Mouse (Mus musculus): ENCODE measurements around the gene Slc35d3. TPM values are rescaled to one million over a fixed set of nuclear protein-coding genes. Genes with fewer than 3 reads are reported as not detected.
A peak's percentile ranks its signal among the peaks of the same experiment; 100 is the strongest.

Gene Slc35d3
- polyA plus RNA-seq, 1 experiment from 2014 or later: 0.95 TPM

DNA sequence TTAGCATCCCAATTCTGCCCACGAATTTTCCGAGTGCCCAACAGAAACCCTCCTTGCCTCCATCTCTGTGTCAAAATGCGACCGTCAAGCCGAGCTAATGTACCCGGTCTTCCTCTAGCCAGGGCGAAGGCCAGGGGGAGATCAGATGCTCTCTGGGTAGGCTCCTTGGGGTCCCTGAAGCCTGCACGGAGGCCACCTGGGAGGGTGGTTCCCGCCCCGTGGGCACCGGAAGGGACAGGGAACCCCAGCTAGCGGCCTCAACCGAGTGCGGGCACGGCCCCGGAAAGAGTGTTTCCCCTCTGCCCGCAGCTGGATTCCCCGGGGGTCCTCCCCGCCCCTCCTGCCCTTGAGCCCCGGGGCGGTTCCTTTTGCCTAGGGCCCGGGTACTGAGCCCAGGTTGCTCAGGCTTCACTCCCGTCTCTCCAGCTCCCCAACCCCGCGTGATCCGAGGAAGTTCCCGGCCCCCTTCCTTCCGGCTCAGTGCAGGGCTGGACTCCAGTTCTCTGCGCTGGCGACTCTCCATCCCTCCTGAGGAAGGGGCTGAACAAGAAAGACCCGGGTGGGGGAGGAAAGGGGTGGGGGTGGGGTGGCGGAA lies 1.4 kb downstream of the Slc35d3 start:
- peak overlapping the region; percentile 99 for H3K4me2 ChIP-seq (ENCODE audit: low read depth, low read length)
- peak overlapping the region; percentile 58 for H3K4me3 ChIP-seq (ENCODE audit: low read length)
- H3K27ac ChIP-seq (ENCODE audit: low read length): no peak overlapping the region
- no peaks in the 10 kb centered on the region for H3K36me3 ChIP-seq (ENCODE audit: control insufficient read depth, insufficient read depth, low read length)
- peak overlapping the region; percentile 54 for H3K9ac ChIP-seq (ENCODE audit: low read length)
- peaks cover 50% of the 10 kb centered on the region for H3K27me3 ChIP-seq (ENCODE audit: control insufficient read depth, insufficient read depth, low read depth, low read length)
- ATAC-seq (ENCODE audit: low read depth): peak; percentile 63
- peaks cover 21% of the 10 kb centered on the region for H3K4me1 ChIP-seq (replicated peaks; ENCODE audit: control insufficient read depth, insufficient read depth, low read length)
- WGBS: under 1% methylated on average over 32 of the region's 32 CpGs
- no peaks in the 10 kb centered on the region for H3K9me3 ChIP-seq (ENCODE audit: control insufficient read depth, low read length)

DNA sequence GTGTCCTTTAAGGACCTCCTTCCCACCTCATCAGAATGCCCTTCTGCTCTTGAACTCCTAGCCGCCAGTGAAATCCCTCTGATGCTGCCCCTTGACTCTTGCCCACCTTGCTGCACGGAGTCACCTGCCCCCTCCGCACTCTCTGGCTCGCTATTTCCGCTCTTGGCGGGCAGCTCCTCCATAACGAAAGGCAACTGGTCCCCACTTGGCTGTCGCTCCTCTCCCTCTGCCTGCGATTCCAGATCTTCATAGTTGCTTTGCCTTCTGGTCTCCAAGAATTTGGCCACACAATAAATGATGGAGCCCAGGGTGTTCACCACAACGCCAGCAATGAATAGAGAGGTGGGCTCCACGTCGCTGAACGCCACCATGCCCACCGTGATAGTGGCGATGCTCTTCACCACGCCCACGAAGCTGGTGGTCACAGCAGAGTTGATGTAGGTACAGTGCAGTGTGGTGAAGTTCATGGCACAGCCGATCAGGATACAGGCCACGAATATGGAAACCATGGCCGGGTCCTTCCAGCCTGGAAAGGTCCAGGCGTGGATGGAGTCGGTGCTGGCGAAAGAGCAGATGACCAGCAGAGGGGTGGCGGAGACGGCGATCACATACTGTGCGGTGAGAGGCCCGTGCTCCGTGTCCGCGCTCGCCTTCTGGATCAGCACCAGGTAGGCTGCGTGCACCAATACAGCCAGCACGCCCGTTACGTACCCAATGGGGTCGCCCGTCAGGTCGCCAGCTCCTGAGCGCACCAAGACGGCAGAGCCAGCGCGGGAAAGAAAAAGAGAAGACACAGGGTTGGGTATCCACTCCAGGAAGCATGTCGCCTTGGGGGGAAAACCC lies 2.1 kb downstream of the Slc35d3 start:
- Histone ChIP-seq H3K27ac (ENCODE audit: low read length) (no peak overlapping the region), H3K36me3 (ENCODE audit: control insufficient read depth, insufficient read depth, low read length) (no peaks in the 10 kb centered on the region), H3K27me3 (ENCODE audit: control insufficient read depth, insufficient read depth, low read depth, low read length) (peaks cover 50% of the 10 kb centered on the region), H3K4me1 (replicated peaks; ENCODE audit: control insufficient read depth, insufficient read depth, low read length) (peaks cover 21% of the 10 kb centered on the region), H3K9ac (ENCODE audit: low read length) (no peak overlapping the region), H3K4me2 (ENCODE audit: low read depth, low read length) (peak overlapping the region; percentile 99), H3K9me3 (ENCODE audit: control insufficient read depth, low read length) (no peaks in the 10 kb centered on the region), H3K4me3 (ENCODE audit: low read length) (peak overlapping the region; percentile 58)
- ATAC-seq (ENCODE audit: low read depth): 0 out of 2 replicates have a peak, but pooled peaks have one; percentile 10
- 4% methylated on average over 44 of the region's 44 CpGs for WGBS

GRCm38 (mm10) chr10:19839836-19840235 lies 11.4 kb downstream of the Slc35d3 start:
- ATAC-seq (ENCODE audit: low read depth): no peak
- 87% methylated on average over 5 of the region's 5 CpGs for WGBS
- Histone ChIP-seq H3K4me3 (ENCODE audit: low read length) (no peak overlapping the region), H3K4me1 (replicated peaks; ENCODE audit: control insufficient read depth, insufficient read depth, low read length) (no peaks in the 10 kb centered on the region), H3K27ac (ENCODE audit: low read length) (no peak overlapping the region), H3K36me3 (ENCODE audit: control insufficient read depth, insufficient read depth, low read length) (no peaks in the 10 kb centered on the region), H3K4me2 (ENCODE audit: low read depth, low read length) (no peak overlapping the region), H3K27me3 (ENCODE audit: control insufficient read depth, insufficient read depth, low read depth, low read length) (no peaks in the 10 kb centered on the region), H3K9ac (ENCODE audit: low read length) (no peak overlapping the region), H3K9me3 (ENCODE audit: control insufficient read depth, low read length) (no peaks in the 10 kb centered on the region)

DNA sequence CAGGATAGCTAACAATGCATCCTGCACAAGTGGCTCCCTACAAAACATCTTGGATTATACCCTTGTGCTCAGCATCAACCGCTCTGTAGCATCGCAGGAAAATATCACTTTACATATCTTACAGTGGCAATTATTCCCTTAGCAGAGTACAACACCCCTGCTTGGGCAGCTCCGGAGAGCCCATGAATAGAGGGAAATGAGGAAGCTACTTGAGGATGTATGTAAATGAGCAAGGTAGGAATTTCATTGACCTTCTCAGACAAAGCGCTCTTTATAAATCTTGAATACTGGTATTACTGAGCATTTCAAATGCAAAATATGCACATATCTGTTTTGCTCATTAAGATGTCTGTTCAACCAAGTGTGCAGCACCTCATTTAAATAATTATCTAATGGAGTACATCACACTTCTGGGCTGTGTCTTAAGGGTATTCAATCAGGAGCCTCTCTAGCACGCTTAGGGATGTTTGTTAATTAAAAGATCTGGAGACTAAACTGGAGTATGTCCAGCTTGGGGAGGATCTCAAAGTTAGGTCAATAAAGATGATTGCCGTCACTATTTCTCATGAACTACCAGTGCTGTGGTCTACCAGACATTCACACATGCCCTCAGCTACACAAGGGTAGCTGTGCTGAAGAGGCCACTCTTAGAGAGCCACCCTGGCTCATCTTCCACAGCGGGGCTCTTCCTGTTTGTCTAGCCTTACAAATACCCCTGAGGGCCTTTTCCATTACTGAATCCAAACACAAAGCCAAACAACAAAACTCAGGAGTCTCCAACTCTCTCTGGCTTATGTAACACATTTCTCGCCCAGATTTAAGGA lies 15.2 kb downstream of the Slc35d3 start:
- 84% methylated on average over 8 of the region's 8 CpGs for WGBS
- H3K9ac ChIP-seq (ENCODE audit: low read length): no peak overlapping the region

GRCm38 (mm10) chr10:19834222-19834621 lies 17.0 kb downstream of the Slc35d3 start:
- H3K27me3 ChIP-seq (ENCODE audit: control insufficient read depth, insufficient read depth, low read depth, low read length): no peaks in the 10 kb centered on the region
- no peak for ATAC-seq (ENCODE audit: low read depth)
- no peak overlapping the region for H3K9ac ChIP-seq (ENCODE audit: low read length)
- no peaks in the 10 kb centered on the region for H3K36me3 ChIP-seq (ENCODE audit: control insufficient read depth, insufficient read depth, low read length)
- no peak overlapping the region for H3K4me2 ChIP-seq (ENCODE audit: low read depth, low read length)
- no peaks in the 10 kb centered on the region for H3K9me3 ChIP-seq (ENCODE audit: control insufficient read depth, low read length)
- no peak overlapping the region for H3K4me3 ChIP-seq (ENCODE audit: low read length)
- 97% methylated on average over 6 of the region's 6 CpGs for WGBS
- H3K27ac ChIP-seq (ENCODE audit: low read length): no peak overlapping the region
- no peaks in the 10 kb centered on the region for H3K4me1 ChIP-seq (replicated peaks; ENCODE audit: control insufficient read depth, insufficient read depth, low read length)

More for the DNA sequence above, 15.2 kb downstream of the Slc35d3 start:
- ATAC-seq (ENCODE audit: low read depth): no peak
- Histone ChIP-seq H3K36me3 (ENCODE audit: control insufficient read depth, insufficient read depth, low read length) (no peaks in the 10 kb centered on the region), H3K9me3 (ENCODE audit: control insufficient read depth, low read length) (no peaks in the 10 kb centered on the region), H3K4me3 (ENCODE audit: low read length) (no peak overlapping the region), H3K27me3 (ENCODE audit: control insufficient read depth, insufficient read depth, low read depth, low read length) (no peaks in the 10 kb centered on the region), H3K4me1 (replicated peaks; ENCODE audit: control insufficient read depth, insufficient read depth, low read length) (no peaks in the 10 kb centered on the region), H3K27ac (ENCODE audit: low read length) (no peak overlapping the region), H3K4me2 (ENCODE audit: low read depth, low read length) (no peak overlapping the region)

GRCm38 (mm10) chr10:19831072-19831849 lies 20.0 kb downstream of the Slc35d3 start:
- no peak overlapping the region for H3K9ac ChIP-seq (ENCODE audit: low read length)
- no peaks in the 10 kb centered on the region for H3K27me3 ChIP-seq (ENCODE audit: control insufficient read depth, insufficient read depth, low read depth, low read length)
- H3K4me2 ChIP-seq (ENCODE audit: low read depth, low read length): no peak overlapping the region
- ATAC-seq (ENCODE audit: low read depth): no peak
- no peaks in the 10 kb centered on the region for H3K9me3 ChIP-seq (ENCODE audit: control insufficient read depth, low read length)
- no peaks in the 10 kb centered on the region for H3K36me3 ChIP-seq (ENCODE audit: control insufficient read depth, insufficient read depth, low read length)
- no peak overlapping the region for H3K4me3 ChIP-seq (ENCODE audit: low read length)
- H3K4me1 ChIP-seq (replicated peaks; ENCODE audit: control insufficient read depth, insufficient read depth, low read length): no peaks in the 10 kb centered on the region
- WGBS: 78% methylated on average over 5 of the region's 5 CpGs
- H3K27ac ChIP-seq (ENCODE audit: low read length): no peak overlapping the region

DNA sequence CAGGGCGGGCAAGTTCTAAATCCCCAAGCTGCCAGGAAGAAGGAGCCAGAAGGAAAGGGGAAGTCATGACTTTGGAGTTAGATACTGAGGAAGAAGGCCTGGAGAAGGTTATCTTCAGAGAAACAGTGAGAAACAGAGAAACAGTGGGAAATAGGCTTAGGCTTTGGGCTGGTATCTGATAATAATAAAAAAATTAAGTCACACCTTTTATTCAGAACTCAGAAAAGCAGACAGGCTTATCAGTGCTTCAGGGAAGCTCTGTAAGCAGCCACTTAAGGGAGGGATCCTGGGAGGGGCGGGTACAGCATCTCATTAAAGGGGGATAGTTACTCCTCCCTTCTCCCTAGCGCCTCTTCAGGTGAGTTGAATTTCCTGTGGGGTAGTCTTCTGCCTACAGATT lies 30.3 kb downstream of the Slc35d3 start:
- no peaks in the 10 kb centered on the region for H3K9me3 ChIP-seq (ENCODE audit: control insufficient read depth, low read length)
- H3K27ac ChIP-seq (ENCODE audit: low read length): no peak overlapping the region
- no peak overlapping the region for H3K4me3 ChIP-seq (ENCODE audit: low read length)
- WGBS: 44% methylated on average over 3 of the region's 3 CpGs
- no peak overlapping the region for H3K4me2 ChIP-seq (ENCODE audit: low read depth, low read length)
- H3K4me1 ChIP-seq (replicated peaks; ENCODE audit: control insufficient read depth, insufficient read depth, low read length): no peaks in the 10 kb centered on the region
- 0 out of 2 replicates have a peak, but pooled peaks cover 2% of the 10 kb centered on the region for H3K27me3 ChIP-seq (ENCODE audit: control insufficient read depth, insufficient read depth, low read depth, low read length)
- H3K9ac ChIP-seq (ENCODE audit: low read length): no peak overlapping the region
- no peak for ATAC-seq (ENCODE audit: low read depth)
- no peaks in the 10 kb centered on the region for H3K36me3 ChIP-seq (ENCODE audit: control insufficient read depth, insufficient read depth, low read length)

DNA sequence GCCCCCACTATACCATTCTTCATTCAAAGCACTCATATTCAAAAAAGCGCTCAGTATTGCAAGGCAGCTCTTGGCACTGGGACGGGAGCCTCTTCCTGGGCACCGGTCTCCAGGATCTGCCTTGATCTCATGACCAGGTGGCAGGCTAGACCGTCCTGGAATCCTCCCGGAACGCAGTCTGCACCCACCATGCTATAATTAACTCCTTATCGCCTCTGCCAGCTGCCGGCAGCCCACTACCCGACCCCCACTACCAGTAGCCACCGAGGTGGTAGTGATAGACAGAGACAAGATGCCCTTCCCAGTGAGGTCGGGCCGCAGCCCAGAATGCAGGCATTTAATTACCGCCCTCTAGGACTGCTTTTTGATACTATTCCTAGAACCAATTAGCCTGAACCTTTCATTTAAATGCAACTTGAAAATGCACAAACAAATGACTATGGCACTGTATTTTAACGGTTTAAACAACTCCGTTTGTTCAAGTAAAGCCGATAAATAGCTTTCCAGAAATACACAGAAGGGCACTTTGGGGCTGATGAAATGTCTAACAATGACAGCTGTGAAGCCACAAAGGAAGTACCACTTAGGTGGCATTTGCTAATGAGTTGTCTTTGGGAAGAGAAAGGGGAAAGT lies 32.4 kb downstream of the Slc35d3 start:
- no peak overlapping the region for H3K4me2 ChIP-seq (ENCODE audit: low read depth, low read length)

More for the DNA sequence above, 32.4 kb downstream of the Slc35d3 start:
- Histone ChIP-seq H3K27me3 (ENCODE audit: control insufficient read depth, insufficient read depth, low read depth, low read length) (0 out of 2 replicates have a peak, but pooled peaks cover 2% of the 10 kb centered on the region), H3K9ac (ENCODE audit: low read length) (no peak overlapping the region), H3K4me3 (ENCODE audit: low read length) (no peak overlapping the region), H3K36me3 (ENCODE audit: control insufficient read depth, insufficient read depth, low read length) (no peaks in the 10 kb centered on the region), H3K27ac (ENCODE audit: low read length) (no peak overlapping the region), H3K9me3 (ENCODE audit: control insufficient read depth, low read length) (no peaks in the 10 kb centered on the region), H3K4me1 (replicated peaks; ENCODE audit: control insufficient read depth, insufficient read depth, low read length) (no peaks in the 10 kb centered on the region)
- ATAC-seq (ENCODE audit: low read depth): no peak
- 38% methylated on average over 16 of the region's 16 CpGs for WGBS

All from lung, embryonic 16.5 days (tissue).